Mouse (Mus musculus) kidney, postnatal 0 days (tissue): ENCODE measurements around the gene Map2k6. TPM values are rescaled to one million over a fixed set of nuclear protein-coding genes. Genes with fewer than 3 reads are reported as not detected.

Experiments
- ATAC-seq: fragments of 200-750 bp; cut with Nextera tagmentation; replicated peaks from 2 replicates; pipeline ENCODE4 v1.8.0; 2017; ENCODE audit warnings: low read depth, moderate number of reproducible peaks, moderate TSS enrichment, moderate library complexity; ENCODE audit not compliant: low FRiP score
- DNase-seq: peaks from one replicate; pipeline ENCODE4 v3.0.0-alpha.2; 2016; ENCODE audit warnings: low spot score
- H3K27ac ChIP-seq: fragments of 300-500 bp; sonication (generic); 2 replicates; pipeline ENCODE4 v1.5.1; 2014; ENCODE audit warnings: mild to moderate bottlenecking
- H3K27me3 ChIP-seq: fragments of 300-500 bp; sonication (generic); 2 replicates; pipeline ENCODE4 v1.6.1; 2014; ENCODE audit warnings: low read length, mixed read lengths; ENCODE audit not compliant: insufficient read depth
- H3K36me3 ChIP-seq: fragments of 300-500 bp; sonication (generic); 2 replicates; pipeline ENCODE4 v1.6.1; 2014; ENCODE audit warnings: low read length, mixed read lengths; ENCODE audit not compliant: insufficient read depth
- H3K4me1 ChIP-seq: fragments of 300-500 bp; sonication (generic); replicated peaks from 2 replicates; pipeline ENCODE4 v1.6.1; 2014; ENCODE audit warnings: antibody characterized with exemption, low read length, mixed read lengths; ENCODE audit not compliant: insufficient read depth
- H3K4me2 ChIP-seq: fragments of 300-500 bp; sonication (generic); 2 replicates; pipeline ENCODE4 v1.6.1; 2014; ENCODE audit warnings: mild to moderate bottlenecking, low read length, moderate library complexity, mixed read lengths
- H3K4me3 ChIP-seq: fragments of 300-500 bp; sonication (generic); replicated peaks from 2 replicates; pipeline ENCODE4 v1.5.1; 2014; ENCODE audit warnings: low read depth, low read length
- H3K9ac ChIP-seq: fragments of 300-500 bp; sonication (generic); 2 replicates; pipeline ENCODE4 v1.6.1; 2014; ENCODE audit warnings: low read depth, low read length
- H3K9me3 ChIP-seq: fragments of 300-500 bp; sonication (generic); replicated peaks from 2 replicates; pipeline ENCODE4 v1.6.1; 2016; ENCODE audit warnings: low read length, inconsistent platforms, mixed read lengths
- CTCF ChIP-seq: IDR thresholded peaks from 2 replicates; pipeline ENCODE4 v1.5.1; 2016; ENCODE audit warnings: antibody characterized with exemption, low read depth, mild to moderate bottlenecking, moderate library complexity
- WGBS: fragments of 180-500 bp; shearing (Covaris S2); extraction: QIAGEN DNeasy Blood & Tissue Kit; methylation state at CpG from one replicate; pipeline ENCODE4 v1.1.7; 2014; 5-methylcytosine and 5-hydroxymethylcytosine counted together
- polyA plus RNA-seq: library from polyadenylated mRNA; unstranded; fragments of >200 nt; fragmentation: Nextera tagmentation; extraction: Ambion mirVana; gene quantifications from 2 replicates; pipeline ENCODE4 v1.2.1, GENCODE M21; 2015

Gene Map2k6
- polyA plus RNA-seq, 1 experiment from 2014 or later = 12.7 TPM

DNA sequence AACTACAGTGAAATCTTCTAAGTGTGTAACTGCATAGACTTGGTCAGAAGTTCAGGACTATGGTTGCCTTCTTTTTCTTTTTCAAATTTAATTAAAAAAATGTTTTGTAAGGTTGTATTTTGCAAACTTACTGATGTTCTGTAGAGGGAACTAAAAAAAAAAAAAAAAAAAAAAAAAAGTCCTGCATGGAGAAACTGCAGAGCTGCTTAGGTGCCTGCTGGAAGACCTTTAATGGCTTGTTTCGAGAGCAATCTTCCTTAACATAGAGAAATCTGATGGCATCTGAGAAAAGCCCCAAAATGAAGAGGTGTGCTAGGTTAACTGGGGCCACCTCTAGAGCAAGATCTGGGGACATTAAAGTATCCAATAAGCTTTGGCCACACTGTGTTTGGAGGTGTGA, 1.4 kb downstream of the Map2k6 start:
- ATAC-seq (no peak), DNase-seq (no peak)
- Histone ChIP-seq H3K27ac (no peak overlapping the region), H3K27me3 (no peaks in the 10 kb centered on the region), H3K4me3 (peak overlapping the region; percentile 51), H3K9ac (peak overlapping the region; percentile 43; the same call in 1 of the 2 replicates), H3K4me2 (peak overlapping the region; percentile 57), H3K36me3 (no peaks in the 10 kb centered on the region), H3K9me3 (no peaks in the 10 kb centered on the region), H3K4me1 (peaks cover 13% of the 10 kb centered on the region)
- no peak for TF ChIP-seq CTCF
- 26% methylated on average over 1 of the region's 1 CpGs for WGBS

DNA sequence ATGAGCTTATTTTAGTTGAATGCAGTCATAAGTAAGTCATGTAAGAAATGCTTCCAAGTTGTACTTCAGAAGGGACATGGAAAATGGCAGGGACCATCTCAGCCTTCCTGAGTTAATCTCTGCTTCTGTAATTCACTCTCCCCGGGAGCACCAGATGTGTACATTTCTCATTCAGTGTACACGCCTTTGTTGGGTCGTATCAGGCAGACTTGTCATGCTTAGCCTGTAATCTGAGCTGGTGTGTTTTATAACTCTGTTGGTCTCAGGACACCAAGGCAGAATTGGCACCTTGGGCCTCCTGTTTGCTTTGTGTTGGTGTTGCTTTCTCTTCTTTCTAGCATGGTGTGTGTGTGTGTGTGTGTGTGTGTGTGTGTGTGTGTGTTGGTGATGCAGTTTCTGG, 3.7 kb downstream of the Map2k6 start:
- ATAC-seq (no peak), DNase-seq (no peak)
- Histone ChIP-seq H3K9ac (no peak overlapping the region), H3K27ac (peak overlapping the region; percentile 26), H3K4me1 (peaks cover 13% of the 10 kb centered on the region), H3K36me3 (no peaks in the 10 kb centered on the region), H3K4me2 (no peak overlapping the region), H3K27me3 (no peaks in the 10 kb centered on the region), H3K4me3 (no peak overlapping the region), H3K9me3 (no peaks in the 10 kb centered on the region)
- no peak for TF ChIP-seq CTCF
- WGBS = 15% methylated on average over 3 of the region's 3 CpGs

DNA sequence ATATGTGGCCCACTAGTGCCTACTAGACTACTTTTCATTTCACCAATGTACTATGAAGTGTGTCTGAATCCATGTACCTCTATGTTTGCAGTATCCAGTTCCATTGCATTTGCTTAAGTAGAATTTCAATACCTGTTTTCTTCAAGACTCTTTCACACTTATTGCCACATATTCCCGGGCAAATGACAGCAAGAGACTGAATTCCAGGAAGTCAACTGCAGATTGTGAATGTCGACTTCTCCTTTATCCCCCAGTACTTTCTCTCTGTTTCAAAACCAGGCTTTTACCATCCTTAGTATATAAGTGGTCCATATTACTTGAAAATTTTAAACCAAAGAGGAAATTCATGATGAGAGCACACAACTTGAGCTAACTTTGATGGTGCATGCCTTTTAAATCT, 4.7 kb downstream of the Map2k6 start:
- H3K27ac ChIP-seq = no peak overlapping the region
- H3K27me3 ChIP-seq = no peaks in the 10 kb centered on the region
- DNase-seq (no peak), ATAC-seq (no peak)
- H3K4me1 ChIP-seq = peaks cover 13% of the 10 kb centered on the region
- H3K9me3 ChIP-seq = no peaks in the 10 kb centered on the region
- H3K36me3 ChIP-seq = no peaks in the 10 kb centered on the region
- 81% methylated on average over 2 of the region's 2 CpGs for WGBS
- no peak overlapping the region for H3K4me2 ChIP-seq
- H3K9ac ChIP-seq = no peak overlapping the region
- no peak for TF ChIP-seq CTCF
- no peak overlapping the region for H3K4me3 ChIP-seq

DNA sequence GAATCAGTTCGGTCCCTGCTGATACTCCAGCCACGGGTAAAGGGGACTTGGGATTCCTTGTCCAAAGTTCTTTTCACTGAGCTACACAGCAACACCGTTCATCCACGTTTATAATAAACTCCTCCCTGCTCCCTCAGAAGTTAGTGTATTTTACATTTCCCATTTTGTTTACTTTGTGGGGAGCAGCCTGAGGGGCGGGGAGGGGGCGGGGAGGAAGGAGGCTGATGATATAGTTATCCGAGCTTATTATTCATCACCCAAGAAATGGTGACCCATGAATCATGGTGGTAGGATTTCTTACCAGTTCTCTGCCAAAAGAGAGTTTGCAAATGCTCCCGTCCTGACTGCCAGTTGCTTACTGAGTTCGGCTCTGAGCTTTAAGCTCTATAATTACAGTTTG, 6.7 kb downstream of the Map2k6 start:
- Histone ChIP-seq H3K9ac (no peak overlapping the region), H3K4me2 (peak overlapping the region; percentile 0; the same call in 1 of the 2 replicates), H3K27ac (no peak overlapping the region), H3K9me3 (no peaks in the 10 kb centered on the region), H3K36me3 (no peaks in the 10 kb centered on the region), H3K4me1 (peaks cover 13% of the 10 kb centered on the region), H3K27me3 (no peaks in the 10 kb centered on the region), H3K4me3 (no peak overlapping the region)
- no peak for TF ChIP-seq CTCF
- no peak for DNase-seq
- ATAC-seq = no peak
- 59% methylated on average over 9 of the region's 9 CpGs for WGBS

DNA sequence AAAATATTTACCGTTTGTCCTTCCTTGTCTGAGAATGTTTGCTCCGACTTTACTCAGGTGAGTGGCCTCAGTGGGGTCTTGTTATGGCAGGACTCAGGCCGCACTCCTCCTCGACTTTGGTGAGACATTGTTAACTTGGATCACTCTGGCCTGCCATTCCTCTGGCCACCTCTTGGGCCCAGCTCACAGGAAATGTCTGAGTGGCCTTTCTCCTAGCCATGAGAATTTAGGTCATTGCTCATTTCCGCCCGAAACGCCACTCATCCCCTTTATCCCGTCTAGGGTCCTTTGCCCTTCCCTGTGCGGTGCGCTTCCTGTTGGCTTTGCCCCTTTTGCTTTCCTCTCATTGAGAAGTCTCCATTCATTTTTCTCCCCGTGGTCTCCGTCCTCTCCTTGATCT, 10.2 kb downstream of the Map2k6 start:
- H3K4me1 ChIP-seq = peaks cover 7% of the 10 kb centered on the region
- no peaks in the 10 kb centered on the region for H3K27me3 ChIP-seq
- no peak overlapping the region for H3K9ac ChIP-seq
- H3K9me3 ChIP-seq = no peaks in the 10 kb centered on the region
- H3K4me2 ChIP-seq = no peak overlapping the region
- no peaks in the 10 kb centered on the region for H3K36me3 ChIP-seq
- DNase-seq (no peak), ATAC-seq (no peak)
- H3K27ac ChIP-seq = no peak overlapping the region
- no peak overlapping the region for H3K4me3 ChIP-seq
- 82% methylated on average over 12 of the region's 12 CpGs for WGBS
- peak; percentile 15; the same call in 1 of the 2 replicates for TF ChIP-seq CTCF

DNA sequence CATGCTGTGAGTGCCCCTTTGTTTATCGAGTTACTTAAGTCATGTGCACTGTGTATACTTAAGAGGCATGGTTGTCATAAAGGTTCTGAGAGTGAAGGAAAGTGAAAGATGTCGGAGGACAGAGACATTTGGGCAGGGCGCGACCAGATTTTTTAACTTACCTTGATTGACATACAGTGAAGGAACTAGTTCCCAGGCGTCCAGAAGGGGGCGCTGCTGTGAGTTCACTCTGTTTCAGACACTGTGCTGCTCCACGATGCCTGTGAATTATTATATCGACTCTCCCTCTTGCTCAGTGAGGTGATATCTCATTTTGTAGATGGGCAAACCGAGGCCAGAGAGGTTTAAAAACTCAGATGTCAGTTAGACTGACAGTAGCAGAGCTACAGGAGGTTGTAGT, 10.9 kb downstream of the Map2k6 start:
- Histone ChIP-seq H3K4me3 (no peak overlapping the region), H3K27me3 (no peaks in the 10 kb centered on the region), H3K36me3 (no peaks in the 10 kb centered on the region), H3K27ac (no peak overlapping the region), H3K4me1 (peaks cover 7% of the 10 kb centered on the region), H3K9ac (no peak overlapping the region), H3K4me2 (no peak overlapping the region), H3K9me3 (no peaks in the 10 kb centered on the region)
- TF ChIP-seq CTCF = peak; percentile 44; the same call in 1 of the 2 replicates
- WGBS = 75% methylated on average over 9 of the region's 9 CpGs
- no peak for DNase-seq
- no peak for ATAC-seq

DNA sequence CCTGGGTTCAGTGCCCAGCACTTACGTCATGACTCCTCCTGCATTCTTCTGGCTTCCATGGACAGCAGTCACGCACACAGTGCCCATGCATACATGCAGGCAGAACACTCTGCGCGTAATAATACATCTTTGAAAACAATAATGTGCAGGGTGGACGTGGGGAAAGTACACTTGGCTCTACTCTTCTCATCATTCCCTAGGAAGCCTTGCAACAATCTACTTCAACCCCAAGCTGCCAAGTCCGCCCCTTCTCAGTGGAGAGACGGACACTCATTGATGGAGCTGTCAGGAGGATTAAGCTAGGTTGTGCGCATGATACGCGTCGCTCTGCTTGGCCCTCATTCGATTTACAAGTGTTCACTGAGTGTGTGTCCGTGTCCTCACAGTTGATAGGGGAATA, 12.7 kb downstream of the Map2k6 start:
- Histone ChIP-seq H3K9me3 (no peaks in the 10 kb centered on the region), H3K4me2 (no peak overlapping the region), H3K9ac (no peak overlapping the region), H3K4me1 (no peaks in the 10 kb centered on the region), H3K27ac (no peak overlapping the region), H3K27me3 (no peaks in the 10 kb centered on the region), H3K36me3 (no peaks in the 10 kb centered on the region), H3K4me3 (no peak overlapping the region)
- TF ChIP-seq CTCF = no peak
- WGBS = 94% methylated on average over 13 of the region's 13 CpGs
- DNase-seq = no peak
- ATAC-seq = no peak
